Mouse (Mus musculus) stomach, embryonic 15.5 days (tissue): ENCODE data around the gene Zfp658. TPM values are rescaled to one million over a fixed set of nuclear protein-coding genes. Genes with fewer than 3 reads are reported as not detected.

Experiments used
- ATAC-seq: fragments of 200-750 bp; cut with Nextera tagmentation; 2 replicates; pipeline ENCODE4 v1.8.0; 2017; ENCODE audit warnings: low read depth, moderate number of reproducible peaks, moderate TSS enrichment; ENCODE audit not compliant: insufficient read depth, low FRiP score
- H3K27ac ChIP-seq: fragments of 300-500 bp; sonication (generic); 2 replicates; pipeline ENCODE4 v1.5.1; 2015; ENCODE audit warnings: mild to moderate bottlenecking, inconsistent platforms
- H3K27me3 ChIP-seq: fragments of 300-500 bp; sonication (generic); replicated peaks from 2 replicates; pipeline ENCODE4 v1.6.1; 2015; ENCODE audit warnings: inconsistent platforms
- H3K36me3 ChIP-seq: fragments of 300-500 bp; sonication (generic); 2 replicates; pipeline ENCODE4 v1.6.1; 2015; ENCODE audit warnings: inconsistent platforms
- H3K4me1 ChIP-seq: fragments of 300-500 bp; sonication (generic); 2 replicates; pipeline ENCODE4 v1.6.1; 2015; ENCODE audit warnings: inconsistent platforms
- H3K4me2 ChIP-seq: fragments of 300-500 bp; sonication (generic); 2 replicates; pipeline ENCODE4 v1.6.1; 2015; ENCODE audit warnings: mild to moderate bottlenecking, inconsistent platforms
- H3K4me3 ChIP-seq: fragments of 300-500 bp; sonication (generic); replicated peaks from 2 replicates; pipeline ENCODE4 v1.5.1; 2015; ENCODE audit warnings: inconsistent platforms
- H3K9ac ChIP-seq: fragments of 300-500 bp; sonication (generic); 2 replicates; pipeline ENCODE4 v1.6.1; 2015; ENCODE audit warnings: inconsistent platforms
- H3K9me3 ChIP-seq: fragments of 300-500 bp; sonication (generic); 2 replicates; pipeline ENCODE4 v1.6.1; 2016; ENCODE audit warnings: inconsistent platforms
- WGBS: fragments of 180-500 bp; shearing (Covaris S2); methylation state at CpG from one replicate; pipeline ENCODE4 v1.1.7; 2015; 5-methylcytosine and 5-hydroxymethylcytosine counted together
- polyA plus RNA-seq: library from polyadenylated mRNA; unstranded; fragments of >200 nt; fragmentation: Nextera tagmentation; extraction: Ambion mirVana; gene quantifications from 2 replicates; pipeline ENCODE4 v1.2.1, GENCODE M21; 2015

Gene Zfp658
- polyA plus RNA-seq, 1 experiment from 2014 or later = 2.9 TPM

- Histone ChIP-seq H3K9ac (no peak overlapping the region), H3K4me1 (no peaks in the 10 kb centered on the region), H3K27me3 (no peaks in the 10 kb centered on the region), H3K36me3 (no peaks in the 10 kb centered on the region), H3K4me2 (no peak overlapping the region), H3K27ac (no peak overlapping the region), H3K9me3 (no peaks in the 10 kb centered on the region), H3K4me3 (no peak overlapping the region)
- 34% methylated on average over 5 of the region's 5 CpGs for WGBS
- no peak for ATAC-seq
Observed at GRCm38 (mm10) chr7:43547666-43548065, 14.4 kb upstream of the Zfp658 start.

GRCm38 (mm10) chr7:43548206-43548605 lies 13.8 kb upstream of the Zfp658 start:
- H3K27me3 ChIP-seq = no peaks in the 10 kb centered on the region
- H3K4me3 ChIP-seq = no peak overlapping the region
- H3K9ac ChIP-seq = no peak overlapping the region
- no peaks in the 10 kb centered on the region for H3K4me1 ChIP-seq
- ATAC-seq = no peak
- H3K27ac ChIP-seq = no peak overlapping the region
- WGBS = 73% methylated on average over 4 of the region's 4 CpGs
- H3K9me3 ChIP-seq = no peaks in the 10 kb centered on the region
- no peaks in the 10 kb centered on the region for H3K36me3 ChIP-seq
- no peak overlapping the region for H3K4me2 ChIP-seq

- no peak for ATAC-seq
- Histone ChIP-seq H3K27ac (no peak overlapping the region), H3K4me2 (no peak overlapping the region), H3K9ac (no peak overlapping the region), H3K4me1 (no peaks in the 10 kb centered on the region), H3K9me3 (no peaks in the 10 kb centered on the region), H3K27me3 (no peaks in the 10 kb centered on the region), H3K4me3 (no peak overlapping the region), H3K36me3 (no peaks in the 10 kb centered on the region)
- 67% methylated on average over 4 of the region's 4 CpGs for WGBS
Observed at GRCm38 (mm10) chr7:43553153-43553552, 8.9 kb upstream of the Zfp658 start.

DNA sequence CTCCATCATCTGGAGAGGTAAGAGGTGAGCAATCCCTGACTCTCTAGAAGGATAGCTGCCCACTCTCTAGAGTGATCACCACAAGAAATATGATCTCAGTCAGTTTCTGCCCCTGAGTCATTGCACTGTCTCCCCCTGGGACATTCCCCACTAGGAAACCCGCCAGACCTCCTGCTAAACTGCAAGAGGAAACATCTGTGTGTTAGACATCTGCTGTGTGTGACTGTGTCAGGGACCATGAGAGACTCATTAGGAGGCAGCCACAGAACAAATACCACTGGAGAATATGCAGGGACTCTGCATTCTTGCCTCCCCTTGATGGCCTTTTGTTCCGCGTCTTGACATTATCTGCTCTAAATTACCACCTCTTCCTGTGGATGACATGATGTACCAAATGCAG lies 7.5 kb upstream of the Zfp658 start:
- Histone ChIP-seq H3K4me3 (no peak overlapping the region), H3K4me1 (no peaks in the 10 kb centered on the region), H3K36me3 (no peaks in the 10 kb centered on the region), H3K9ac (no peak overlapping the region), H3K9me3 (no peaks in the 10 kb centered on the region), H3K27ac (no peak overlapping the region), H3K4me2 (no peak overlapping the region), H3K27me3 (no peaks in the 10 kb centered on the region)
- no peak; the same call in 1 of the 2 replicates for ATAC-seq
- 56% methylated on average over 3 of the region's 3 CpGs for WGBS

DNA sequence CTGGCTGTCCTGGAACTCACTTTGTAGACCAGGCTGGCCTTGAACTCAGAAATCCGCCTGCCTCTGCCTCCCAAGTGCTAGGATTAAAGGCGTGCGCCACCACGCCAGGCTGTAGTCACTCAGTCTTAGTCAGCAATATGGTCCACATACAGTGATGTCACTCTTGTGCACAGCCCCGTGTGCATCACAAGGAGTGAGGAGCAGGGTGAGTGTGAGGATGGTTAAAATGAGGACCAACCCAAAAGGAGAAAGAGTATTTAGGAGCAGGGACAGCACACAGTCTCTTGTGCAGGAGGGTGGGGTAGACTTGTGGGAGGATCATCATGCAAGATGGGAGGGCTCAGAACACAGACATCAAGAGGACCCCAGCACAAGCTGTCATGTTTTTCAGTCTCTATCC lies 6.7 kb upstream of the Zfp658 start:
- no peaks in the 10 kb centered on the region for H3K4me1 ChIP-seq
- WGBS = 87% methylated on average over 5 of the region's 5 CpGs
- no peaks in the 10 kb centered on the region for H3K9me3 ChIP-seq
- no peaks in the 10 kb centered on the region for H3K36me3 ChIP-seq
- H3K4me2 ChIP-seq = no peak overlapping the region
- no peak overlapping the region for H3K4me3 ChIP-seq
- H3K27ac ChIP-seq = no peak overlapping the region
- ATAC-seq = no peak
- H3K9ac ChIP-seq = no peak overlapping the region
- H3K27me3 ChIP-seq = no peaks in the 10 kb centered on the region

- Histone ChIP-seq H3K4me2 (no peak overlapping the region), H3K9ac (no peak overlapping the region), H3K9me3 (no peaks in the 10 kb centered on the region), H3K4me1 (no peaks in the 10 kb centered on the region), H3K27me3 (no peaks in the 10 kb centered on the region), H3K36me3 (no peaks in the 10 kb centered on the region), H3K4me3 (no peak overlapping the region), H3K27ac (no peak overlapping the region)
- ATAC-seq = no peak
- 25% methylated on average over 1 of the region's 1 CpGs for WGBS
Observed at GRCm38 (mm10) chr7:43556901-43557300, 5.2 kb upstream of the Zfp658 start.

DNA sequence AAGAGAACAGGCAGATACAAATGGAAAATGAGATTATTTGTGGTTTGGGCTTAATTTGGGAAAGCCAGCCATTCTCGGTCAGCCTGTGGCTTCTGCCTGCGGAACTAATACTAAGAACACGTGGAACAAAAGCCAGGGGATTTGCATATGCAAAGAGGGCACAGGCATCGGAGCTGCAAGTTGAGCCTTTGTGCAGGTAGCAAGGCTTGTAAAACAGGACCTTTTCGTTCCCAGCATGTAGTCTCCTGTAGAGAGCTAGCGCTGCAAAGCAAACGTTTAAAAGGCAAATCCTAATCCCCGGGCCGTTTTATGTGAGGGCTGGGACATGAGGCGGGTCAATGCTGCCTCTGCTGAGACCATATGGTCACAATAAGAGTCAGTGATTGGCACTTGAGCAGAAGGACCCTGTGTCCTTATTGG lies 605 bp downstream of the Zfp658 start:
- no peaks in the 10 kb centered on the region for H3K9me3 ChIP-seq
- peak overlapping the region; percentile 83 for H3K4me2 ChIP-seq
- H3K4me3 ChIP-seq = peak overlapping the region; percentile 79
- peaks cover 2% of the 10 kb centered on the region; the same call in 1 of the 2 replicates for H3K36me3 ChIP-seq
- H3K9ac ChIP-seq = peak overlapping the region; percentile 64
- peaks cover 9% of the 10 kb centered on the region; the same call in 1 of the 2 replicates for H3K4me1 ChIP-seq
- ATAC-seq = 0 out of 2 replicates have a peak, but pooled peaks have one; percentile 6
- H3K27ac ChIP-seq = peak overlapping the region; percentile 76
- no peaks in the 10 kb centered on the region for H3K27me3 ChIP-seq
- under 1% methylated on average over 10 of the region's 10 CpGs for WGBS

DNA sequence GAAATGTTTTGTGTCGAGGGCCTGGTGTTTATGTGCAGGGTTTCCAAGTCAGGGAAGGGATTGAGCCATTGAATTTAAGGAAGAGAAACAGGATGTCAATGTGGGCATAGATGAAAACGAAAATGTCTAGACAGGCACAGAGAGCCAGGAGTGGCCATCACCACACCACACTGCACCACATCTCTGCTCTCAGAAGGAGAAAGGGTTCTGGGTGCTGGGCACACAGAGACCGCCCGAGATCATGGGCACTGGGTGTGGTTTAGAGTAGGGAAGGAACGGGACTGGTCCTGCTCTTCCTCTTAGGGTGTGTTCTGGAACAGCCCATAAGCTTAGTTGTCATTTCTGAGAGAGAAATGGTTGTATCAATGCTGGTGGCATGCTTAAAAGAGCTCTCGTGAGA lies 1.2 kb downstream of the Zfp658 start:
- H3K27ac ChIP-seq = no peak overlapping the region
- H3K4me2 ChIP-seq = peak overlapping the region; percentile 83
- 49% methylated on average over 6 of the region's 6 CpGs for WGBS
- no peak for ATAC-seq
- no peaks in the 10 kb centered on the region for H3K27me3 ChIP-seq
- peak overlapping the region; percentile 79 for H3K4me3 ChIP-seq
- H3K36me3 ChIP-seq = peaks cover 8% of the 10 kb centered on the region; the same call in 1 of the 2 replicates
- H3K4me1 ChIP-seq = peaks cover 9% of the 10 kb centered on the region; the same call in 1 of the 2 replicates
- no peaks in the 10 kb centered on the region for H3K9me3 ChIP-seq
- H3K9ac ChIP-seq = no peak overlapping the region

DNA sequence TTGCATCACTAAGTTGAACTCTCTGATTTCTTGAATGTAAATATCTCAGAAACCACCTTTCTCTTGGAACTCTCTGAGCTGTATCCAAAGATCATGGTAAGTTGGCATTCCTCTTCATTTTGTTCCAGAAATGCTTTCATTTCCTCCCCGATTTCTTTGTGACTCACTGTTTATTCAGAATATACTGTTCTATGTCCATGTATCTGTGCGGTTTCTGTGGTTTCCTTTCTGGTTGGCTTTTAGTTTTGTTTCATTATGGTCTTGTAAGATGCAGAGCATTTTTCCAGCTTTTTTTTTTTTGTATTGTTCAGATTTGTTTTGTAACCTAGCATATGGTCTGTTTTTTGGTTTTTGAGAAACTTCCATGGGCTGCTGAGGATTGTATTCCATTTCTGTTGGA lies 9.2 kb downstream of the Zfp658 start:
- H3K9me3 ChIP-seq = no peaks in the 10 kb centered on the region
- no peak overlapping the region for H3K9ac ChIP-seq
- ATAC-seq = no peak
- 93% methylated on average over 2 of the region's 2 CpGs for WGBS
- no peaks in the 10 kb centered on the region for H3K4me1 ChIP-seq
- no peak overlapping the region for H3K27ac ChIP-seq
- H3K4me3 ChIP-seq = no peak overlapping the region
- peaks cover 35% of the 10 kb centered on the region for H3K36me3 ChIP-seq
- H3K4me2 ChIP-seq = no peak overlapping the region
- no peaks in the 10 kb centered on the region for H3K27me3 ChIP-seq

- Histone ChIP-seq H3K4me2 (peak within 1 kb of the TSS; percentile 64), H3K4me3 (peak within 1 kb of the TSS; percentile 72), H3K36me3 (peaks cover 10% of the 10 kb centered on the region), H3K27me3 (no peaks in the 10 kb centered on the region), H3K9me3 (no peaks in the 10 kb centered on the region), H3K27ac (peak within 1 kb of the TSS; percentile 87), H3K9ac (peak within 1 kb of the TSS; percentile 39), H3K4me1 (peaks cover 11% of the 10 kb centered on the region)
- under 1% methylated on average over 37 of the region's 37 CpGs for WGBS
- peak; percentile 97 for ATAC-seq
Observed at GRCm38 (mm10) chr7:43579440-43580171, 17.6 kb downstream of the Zfp658 start, which contains the start of gene Zfp719. Gene Zfp719, plus strand, starts transcription at chr7:43579610.

GRCm38 (mm10) chr7:43580526-43580925 lies 18.5 kb downstream of the Zfp658 start:
- H3K27me3 ChIP-seq = no peaks in the 10 kb centered on the region
- WGBS = 59% methylated on average over 5 of the region's 5 CpGs

DNA sequence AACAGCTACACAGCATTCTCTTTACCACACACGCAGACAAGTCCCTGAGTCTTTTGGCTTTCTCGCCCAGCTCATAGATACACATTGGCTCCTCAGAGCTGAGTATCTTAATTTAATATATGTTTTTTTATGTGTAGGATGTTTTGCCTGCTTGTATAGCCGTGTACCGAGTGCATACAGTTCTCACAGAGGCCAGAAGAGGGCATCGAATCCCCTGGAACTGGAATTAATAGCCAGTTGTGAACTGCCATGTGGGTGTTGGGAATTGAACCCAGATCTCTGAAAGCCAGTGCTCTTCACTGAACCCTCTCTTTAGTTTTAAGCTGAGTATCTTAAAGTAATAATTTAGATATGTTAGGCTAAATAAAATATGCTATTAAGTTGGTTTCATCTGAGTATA lies 22.7 kb downstream of the Zfp658 start:
- no peak for ATAC-seq
- no peak overlapping the region for H3K9ac ChIP-seq
- H3K27me3 ChIP-seq = no peaks in the 10 kb centered on the region
- no peak overlapping the region for H3K4me3 ChIP-seq
- 94% methylated on average over 5 of the region's 5 CpGs for WGBS
- H3K27ac ChIP-seq = no peak overlapping the region
- H3K36me3 ChIP-seq = peaks cover 50% of the 10 kb centered on the region
- peaks cover 11% of the 10 kb centered on the region for H3K4me1 ChIP-seq
- no peak overlapping the region for H3K4me2 ChIP-seq
- no peaks in the 10 kb centered on the region for H3K9me3 ChIP-seq

More at GRCm38 (mm10) chr7:43580526-43580925, 18.5 kb downstream of the Zfp658 start:
- H3K4me1 ChIP-seq = peaks cover 11% of the 10 kb centered on the region
- H3K27ac ChIP-seq = peak overlapping the region; percentile 87; the same call in 1 of the 2 replicates
- peak overlapping the region; percentile 72 for H3K4me3 ChIP-seq
- no peaks in the 10 kb centered on the region for H3K9me3 ChIP-seq
- no peak for ATAC-seq
- H3K36me3 ChIP-seq = peaks cover 14% of the 10 kb centered on the region
- H3K9ac ChIP-seq = peak overlapping the region; percentile 27; the same call in 1 of the 2 replicates
- peak overlapping the region; percentile 64 for H3K4me2 ChIP-seq
